In the genomic region with DNA sequence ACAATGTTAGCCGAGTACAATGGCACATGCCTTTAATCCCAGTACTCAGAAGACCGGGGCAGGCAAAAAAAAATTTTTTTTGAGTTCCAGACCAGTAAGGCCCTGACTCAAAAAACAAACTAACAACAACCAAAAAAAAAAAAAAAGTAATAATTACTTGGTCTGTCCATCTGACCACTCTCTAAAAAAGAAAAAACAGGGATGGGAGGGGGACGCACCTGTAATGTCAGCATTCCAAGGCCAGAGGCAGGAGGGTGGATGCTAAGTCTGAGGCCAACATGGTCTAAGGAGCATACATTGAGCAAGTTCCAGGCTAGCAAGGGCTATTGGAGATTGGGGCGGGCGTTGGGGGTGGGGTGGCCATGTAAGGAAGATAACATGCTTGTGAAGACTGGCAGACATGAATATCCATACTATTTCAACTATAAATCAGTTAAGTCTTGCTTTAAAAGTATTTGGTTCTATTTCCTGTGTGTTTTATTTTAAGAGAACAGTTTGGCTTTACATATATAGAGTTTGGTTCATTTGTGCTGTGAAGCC, we compare ENCODE assay signal across 10 mouse cellular contexts. TPM values are rescaled to one million over a fixed set of nuclear protein-coding genes. Genes with fewer than 3 reads are reported as not detected.
DNase-seq lines count a peak whose midpoint lies in the region; ATAC-seq and TF ChIP-seq lines count a peak whose summit lies in the region.
"Had no signal": no experiment of that assay in that cellular context is flagged by ENCODE, and none has a peak within 500 bp of the region (broad histone marks: within the 10 kb centered on the region; RNA-seq: fewer than 3 reads in every experiment).

No protein-coding gene starts in this region.

- H3K4me3 ChIP-seq in heart, embryonic 14.5 days (ENCODE audit: control insufficient read depth in 1 of 2, insufficient read depth in 1 of 2, low read depth in 1 of 2, low read length in 2 of 2) = no peak overlapping the region; a peak in 1 of 4 replicates
- peak overlapping the region in 1 of 2 experiments; percentile 76; a peak in 2 of 4 replicates for H3K4me3 ChIP-seq in ES-E14 (ENCODE audit: insufficient read depth in 1 of 2, low read depth in 1 of 2, low read length in 2 of 2, poor library complexity in 1 of 2, severe bottlenecking in 1 of 2)
- H3K4me3 ChIP-seq in forebrain, embryonic 16.5 days (replicated peaks; ENCODE audit: low read length) = no peak overlapping the region
- no peak overlapping the region for H3K4me3 ChIP-seq in thymus, adult 2 months (ENCODE audit: control insufficient read depth, insufficient read depth, low read length)

- H3K9me3 ChIP-seq in heart, embryonic 14.5 days (ENCODE audit: control insufficient read depth, low read length) = no peaks in the 10 kb centered on the region
- H3K9me3 ChIP-seq in ES-E14 (ENCODE audit: control insufficient read depth, insufficient read depth, low read depth, low read length) = no peaks in the 10 kb centered on the region
- no peaks in the 10 kb centered on the region for H3K9me3 ChIP-seq in forebrain, embryonic 16.5 days (ENCODE audit: control insufficient read depth, low read length)

- WGBS in heart, embryonic 14.5 days = 86% methylated on average over 5 of the region's 5 CpGs
- WGBS in forebrain, embryonic 16.5 days = 93% methylated on average over 5 of the region's 5 CpGs
- WGBS in thymus, adult 2 months = 97% methylated on average over 5 of the region's 5 CpGs

- no peak for ATAC-seq in heart, embryonic 14.5 days (ENCODE audit: insufficient number of reproducible peaks, insufficient read depth, low FRiP score, low read depth)
- no peak for ATAC-seq in forebrain, embryonic 16.5 days
- 0 out of 2 replicates have a peak, but pooled peaks have one; percentile 29 for ATAC-seq in megakaryocyte-erythroid progenitor cell, adult 5-6 weeks (replicated peaks; ENCODE audit: low FRiP score, low TSS enrichment, poor library complexity, severe bottlenecking)
- no peak for ATAC-seq in cerebellum, adult (ENCODE audit: insufficient number of reproducible peaks, low FRiP score, low TSS enrichment)

- DNase-seq in heart, postnatal 14 days = no peak
- no peak for DNase-seq in ES-E14 (ENCODE audit: low read depth, low spot score)
- DNase-seq in thymus, postnatal 14 days = no peak
- no peak for DNase-seq in thymus, adult 2 months
- DNase-seq: gastrocnemius, postnatal 25 days had no signal

- no peaks in the 10 kb centered on the region for H3K27me3 ChIP-seq in heart, embryonic 14.5 days (ENCODE audit: control insufficient read depth, insufficient read depth, low read length)
- H3K27me3 ChIP-seq in forebrain, embryonic 16.5 days (replicated peaks; ENCODE audit: control insufficient read depth, insufficient read depth, low read length) = no peaks in the 10 kb centered on the region
- H3K27me3 ChIP-seq in thymus, adult 2 months (ENCODE audit: control insufficient read depth, insufficient read depth, low read length) = no peaks in the 10 kb centered on the region

- peaks cover 6% of the 10 kb centered on the region for H3K36me3 ChIP-seq in heart, embryonic 14.5 days (ENCODE audit: control insufficient read depth, insufficient read depth, low read length)
- H3K36me3 ChIP-seq in ES-E14 (ENCODE audit: control insufficient read depth, insufficient read depth, low read length, poor library complexity, severe bottlenecking) = no peaks in the 10 kb centered on the region
- H3K36me3 ChIP-seq in forebrain, embryonic 16.5 days (ENCODE audit: control insufficient read depth, insufficient read depth) = no peaks in the 10 kb centered on the region
- H3K36me3 ChIP-seq in thymus, adult 2 months (ENCODE audit: control insufficient read depth, insufficient read depth, low read length) = no peaks in the 10 kb centered on the region

- TF ChIP-seq POLR2A in thymus, adult 2 months (IDR thresholded peaks at IDR 0.05; ENCODE audit: control insufficient read depth, extremely low read depth, insufficient read depth, low read length, poor library complexity) = no peak

- H3K4me1 ChIP-seq in heart, embryonic 14.5 days (ENCODE audit: control insufficient read depth in 2 of 2, insufficient read depth in 2 of 2, low read length in 2 of 2) = peaks cover 0 to 10% of the 10 kb centered on the region in 2 experiments; a peak in 2 of 4 replicates
- peaks cover 0 to 4% of the 10 kb centered on the region in 2 experiments; a peak in 2 of 4 replicates for H3K4me1 ChIP-seq in ES-E14 (ENCODE audit: control insufficient read depth in 2 of 2, insufficient read depth in 2 of 2, low read length in 2 of 2, poor library complexity in 1 of 2)
- H3K4me1 ChIP-seq in forebrain, embryonic 16.5 days (replicated peaks; ENCODE audit: control insufficient read depth, insufficient read depth, low read length) = peaks cover 11% of the 10 kb centered on the region
- H3K4me1 ChIP-seq in thymus, adult 2 months (replicated peaks; ENCODE audit: control insufficient read depth, insufficient read depth, low read length) = no peaks in the 10 kb centered on the region

- no peak overlapping the region for H3K27ac ChIP-seq in heart, embryonic 14.5 days (replicated peaks in 1 of 2; ENCODE audit: control insufficient read depth in 1 of 2, insufficient read depth in 1 of 2, low read depth in 2 of 2, low read length in 2 of 2)
- no peak overlapping the region for H3K27ac ChIP-seq in ES-E14 (ENCODE audit: insufficient read depth, low read depth, low read length, poor library complexity, severe bottlenecking)
- H3K27ac ChIP-seq in forebrain, embryonic 16.5 days (ENCODE audit: low read length) = no peak overlapping the region
- no peak overlapping the region for H3K27ac ChIP-seq in thymus, adult 2 months (ENCODE audit: control insufficient read depth, insufficient read depth, low read length)
- H3K27ac ChIP-seq: layer of hippocampus, adult 2 months had no signal

- intact Hi-C loops in heart, postnatal 14 days (cut with DNase I) = loop anchor here (5.0 kb wide), 1 partner anchor 47 kb away; a partner anchor contains a TSS

- in situ Hi-C loops in ES-E14 (cut with MboI; ENCODE audit: low sequenced_read_pairs in 2 of 2, unreplicated experiment in 2 of 2) = no loop called here

- no peak for TF ChIP-seq CTCF in thymus, adult 2 months (IDR thresholded peaks at IDR 0.05; ENCODE audit: borderline replicate concordance, control insufficient read depth, extremely low read depth, insufficient read depth, low read length, poor library complexity)

- H3K4me2 ChIP-seq in heart, embryonic 14.5 days (ENCODE audit: low read length) = peak overlapping the region; percentile 84
- peak overlapping the region; percentile 74; the same call in 1 of the 2 replicates for H3K4me2 ChIP-seq in forebrain, embryonic 16.5 days (ENCODE audit: low read length)

- no peak overlapping the region for H3K9ac ChIP-seq in heart, embryonic 14.5 days (ENCODE audit: low read length)
- no peak overlapping the region for H3K9ac ChIP-seq in ES-E14 (ENCODE audit: insufficient read depth, low read depth, low read length, poor library complexity, severe bottlenecking)
- no peak overlapping the region for H3K9ac ChIP-seq in forebrain, embryonic 16.5 days (replicated peaks; ENCODE audit: low read depth, low read length)

TF ChIP-seq in ES-E14, 5 proteins besides CTCF, POLR2A, EP300 and RAD21:
- TF ChIP-seq ZC3H11A (IDR thresholded peaks at IDR 0.05; ENCODE audit: borderline replicate concordance, low read depth, low read length) = no peak
- TF ChIP-seq MAFK (IDR thresholded peaks at IDR 0.05; ENCODE audit: insufficient read depth, low read depth, low read length) = no peak
- TF ChIP-seq ZNF384 (IDR thresholded peaks at IDR 0.05; ENCODE audit: low read depth, low read length) = peak; percentile 89

RNA-seq across cellular contexts. Expression of a gene that starts 1.3 kb away (rescaled TPM):
- polyA plus RNA-seq in heart, embryonic 14.5 days (2014; fragmentation: Nextera tagmentation; extraction: Ambion mirVana) = not detected in 2 replicates
- total RNA-seq in heart, postnatal 14 days (2021) = not detected
- 1.1 TPM in 1 of 2 replicates, not detected in the other for total RNA-seq in ES-E14 (2012; rRNA removed)
- not detected in 2 replicates for polyA plus RNA-seq in forebrain, embryonic 16.5 days (2015; fragmentation: Nextera tagmentation; extraction: Ambion mirVana)
- total RNA-seq in megakaryocyte-erythroid progenitor cell, adult 5-6 weeks (2014; fragmentation: Nextera tagmentation) = not detected in 2 replicates
- total RNA-seq in megakaryocyte-erythroid progenitor cell, adult 5-6 weeks (2017) = not detected in 2 replicates
- polyA plus RNA-seq in thymus, adult 2 months (2012; rRNA removed) = not detected in 2 replicates
- total RNA-seq: gastrocnemius, postnatal 25 days; layer of hippocampus, adult 2 months had no signal

RNA-seq across cellular contexts. Expression of a gene that starts 1.6 kb away (rescaled TPM):
- polyA plus RNA-seq in heart, embryonic 14.5 days (2014; fragmentation: Nextera tagmentation; extraction: Ambion mirVana) = 10.0 and 12.3 TPM in 2 replicates
- total RNA-seq in heart, postnatal 14 days (2021) = 1 to 10 TPM; 4.9 to 5.8 TPM
- 9.1 and 11.2 TPM in 2 replicates for total RNA-seq in ES-E14 (2012; rRNA removed)
- 18.7 and 21.8 TPM in 2 replicates for polyA plus RNA-seq in forebrain, embryonic 16.5 days (2015; fragmentation: Nextera tagmentation; extraction: Ambion mirVana)
- total RNA-seq in megakaryocyte-erythroid progenitor cell, adult 5-6 weeks (2014; fragmentation: Nextera tagmentation) = 15.3 and 23.8 TPM in 2 replicates
- total RNA-seq in megakaryocyte-erythroid progenitor cell, adult 5-6 weeks (2017) = 29.9 and 34.4 TPM in 2 replicates
- polyA plus RNA-seq in thymus, adult 2 months (2012; rRNA removed) = 6.1 and 11.1 TPM in 2 replicates

RNA-seq across cellular contexts. Expression of a gene that starts 48.0 kb away (rescaled TPM):
- 55.7 and 59.3 TPM in 2 replicates for polyA plus RNA-seq in heart, embryonic 14.5 days (2014; fragmentation: Nextera tagmentation; extraction: Ambion mirVana)
- 10 to 100 TPM; 43.5 to 45.4 TPM for total RNA-seq in heart, postnatal 14 days (2021)
- total RNA-seq in ES-E14 (2012; rRNA removed) = 68.3 and 102 TPM in 2 replicates
- 80.3 and 84.1 TPM in 2 replicates for polyA plus RNA-seq in forebrain, embryonic 16.5 days (2015; fragmentation: Nextera tagmentation; extraction: Ambion mirVana)
- 53.9 and 74.0 TPM in 2 replicates for total RNA-seq in megakaryocyte-erythroid progenitor cell, adult 5-6 weeks (2014; fragmentation: Nextera tagmentation)
- total RNA-seq in megakaryocyte-erythroid progenitor cell, adult 5-6 weeks (2017) = 131 and 154 TPM in 2 replicates
- 89.9 and 125 TPM in 2 replicates for polyA plus RNA-seq in thymus, adult 2 months (2012; rRNA removed)

RNA-seq across cellular contexts. Expression of a gene that starts 59.3 kb away (rescaled TPM):
- 11.7 and 15.1 TPM in 2 replicates for polyA plus RNA-seq in heart, embryonic 14.5 days (2014; fragmentation: Nextera tagmentation; extraction: Ambion mirVana)
- 1 to 10 TPM; 4.3 to 4.5 TPM for total RNA-seq in heart, postnatal 14 days (2021)
- 11.6 and 14.8 TPM in 2 replicates for total RNA-seq in ES-E14 (2012; rRNA removed)
- 26.2 and 26.8 TPM in 2 replicates for polyA plus RNA-seq in forebrain, embryonic 16.5 days (2015; fragmentation: Nextera tagmentation; extraction: Ambion mirVana)
- total RNA-seq in megakaryocyte-erythroid progenitor cell, adult 5-6 weeks (2014; fragmentation: Nextera tagmentation) = 6.9 and 8.2 TPM in 2 replicates
- total RNA-seq in megakaryocyte-erythroid progenitor cell, adult 5-6 weeks (2017) = 18.3 and 20.9 TPM in 2 replicates
- 0.55 and 1.0 TPM in 2 replicates for polyA plus RNA-seq in thymus, adult 2 months (2012; rRNA removed)
